16 mouse cellular contexts compared by ENCODE assay signal in genomic region chr3:105017314-105017713, GRCm38 (mm10). TPM values are rescaled to one million over a fixed set of nuclear protein-coding genes. Genes with fewer than 3 reads are reported as not detected.
A peak's percentile ranks its signal among the peaks of the same experiment; 100 is the strongest.
DNase-seq lines count a peak whose midpoint lies in the region; ATAC-seq lines count a peak whose summit lies in the region.
"Had no signal": no experiment of that assay in that cellular context is flagged by ENCODE, and none has a peak within 500 bp of the region (broad histone marks: within the 10 kb centered on the region; RNA-seq: fewer than 3 reads in every experiment).

No protein-coding gene starts in this region.

- peak overlapping the region; percentile 71 for H3K27ac ChIP-seq in heart, embryonic 12.5 days (ENCODE audit: poor library complexity, severe bottlenecking)
- peak overlapping the region; percentile 1; the same call in 1 of the 2 replicates for H3K27ac ChIP-seq in kidney, embryonic 14.5 days (ENCODE audit: low read depth, low read length)
- peak overlapping the region; percentile 68 for H3K27ac ChIP-seq in lung, embryonic 15.5 days
- 0 out of 2 replicates have a peak overlapping the region, but pooled peaks have one; percentile 30 for H3K27ac ChIP-seq in stomach, embryonic 16.5 days (ENCODE audit: low read length)
- H3K27ac ChIP-seq: limb, embryonic 13.5 days had no signal

- no peak for DNase-seq in heart, adult 11 months
- no peak for DNase-seq in kidney, postnatal 10 days
- no peak for DNase-seq in lung, postnatal 10 days
- DNase-seq in cerebellum, adult 9-10 months: no peak
- DNase-seq: cerebellum, adult 11 months; midbrain, embryonic 14.5 days; right cerebral cortex, postnatal 25 days; thymus, postnatal 4 days had no signal

- no peaks in the 10 kb centered on the region for H3K27me3 ChIP-seq in heart, embryonic 12.5 days (replicated peaks)
- no peaks in the 10 kb centered on the region for H3K27me3 ChIP-seq in kidney, embryonic 14.5 days (ENCODE audit: control insufficient read depth, insufficient read depth, low read length)
- H3K27me3 ChIP-seq in lung, embryonic 15.5 days: no peaks in the 10 kb centered on the region
- H3K27me3 ChIP-seq in stomach, embryonic 16.5 days (ENCODE audit: control insufficient read depth, insufficient read depth, low read length): no peaks in the 10 kb centered on the region
- H3K27me3 ChIP-seq: limb, embryonic 13.5 days had no signal

- no peak for ATAC-seq in heart, embryonic 12.5 days (ENCODE audit: insufficient number of reproducible peaks, low FRiP score)
- ATAC-seq in kidney, embryonic 14.5 days (ENCODE audit: low FRiP score, low TSS enrichment): no peak
- ATAC-seq in lung, embryonic 15.5 days (ENCODE audit: borderline replicate concordance, extremely low read depth, low FRiP score, low TSS enrichment): no peak
- no peak for ATAC-seq in stomach, embryonic 16.5 days (ENCODE audit: insufficient read depth, low FRiP score)
- ATAC-seq: forebrain, embryonic 14.5 days; intestine, postnatal 0 days had no signal

- peaks cover 6% of the 10 kb centered on the region for H3K36me3 ChIP-seq in heart, embryonic 12.5 days
- H3K36me3 ChIP-seq in kidney, embryonic 14.5 days (ENCODE audit: control insufficient read depth, insufficient read depth, low read length): no peaks in the 10 kb centered on the region
- H3K36me3 ChIP-seq in lung, embryonic 15.5 days: no peaks in the 10 kb centered on the region
- no peaks in the 10 kb centered on the region for H3K36me3 ChIP-seq in stomach, embryonic 16.5 days (ENCODE audit: control insufficient read depth, insufficient read depth, low read length)
- H3K36me3 ChIP-seq: G1E had no signal

- H3K4me3 ChIP-seq in heart, embryonic 12.5 days: no peak overlapping the region
- H3K4me3 ChIP-seq in kidney, embryonic 14.5 days (ENCODE audit: low read length): no peak overlapping the region
- H3K4me3 ChIP-seq in lung, embryonic 15.5 days: no peak overlapping the region
- no peak overlapping the region for H3K4me3 ChIP-seq in stomach, embryonic 16.5 days (replicated peaks; ENCODE audit: low read length)
- H3K4me3 ChIP-seq: limb, embryonic 13.5 days had no signal

- no peaks in the 10 kb centered on the region for H3K9me3 ChIP-seq in heart, embryonic 12.5 days (replicated peaks)
- H3K9me3 ChIP-seq in kidney, embryonic 14.5 days (ENCODE audit: control insufficient read depth, low read length): no peaks in the 10 kb centered on the region
- H3K9me3 ChIP-seq in lung, embryonic 15.5 days: no peaks in the 10 kb centered on the region
- no peaks in the 10 kb centered on the region for H3K9me3 ChIP-seq in stomach, embryonic 16.5 days (replicated peaks; ENCODE audit: control insufficient read depth, low read length)
- H3K9me3 ChIP-seq: G1E; limb, embryonic 13.5 days had no signal

- H3K4me1 ChIP-seq in heart, embryonic 12.5 days (replicated peaks): peaks cover 84% of the 10 kb centered on the region
- H3K4me1 ChIP-seq in kidney, embryonic 14.5 days (ENCODE audit: control insufficient read depth, insufficient read depth, low read length): no peaks in the 10 kb centered on the region
- H3K4me1 ChIP-seq in lung, embryonic 15.5 days: peaks cover 62% of the 10 kb centered on the region
- H3K4me1 ChIP-seq in stomach, embryonic 16.5 days (ENCODE audit: control insufficient read depth, insufficient read depth, low read length): peaks cover 18% of the 10 kb centered on the region; the same call in 1 of the 2 replicates

- no peak overlapping the region for H3K4me2 ChIP-seq in heart, embryonic 12.5 days
- no peak overlapping the region for H3K4me2 ChIP-seq in kidney, embryonic 14.5 days (replicated peaks; ENCODE audit: low read depth, low read length)
- H3K4me2 ChIP-seq in lung, embryonic 15.5 days: no peak overlapping the region
- H3K4me2 ChIP-seq in stomach, embryonic 16.5 days (ENCODE audit: low read depth, low read length): no peak overlapping the region
- H3K4me2 ChIP-seq: limb, embryonic 13.5 days had no signal

- 21% methylated on average over 8 of the region's 8 CpGs for WGBS in heart, embryonic 12.5 days
- WGBS in kidney, embryonic 14.5 days: 85% methylated on average over 8 of the region's 8 CpGs
- WGBS in lung, embryonic 15.5 days: 54% methylated on average over 8 of the region's 8 CpGs
- 75% methylated on average over 8 of the region's 8 CpGs for WGBS in stomach, embryonic 16.5 days

- no peak overlapping the region for H3K9ac ChIP-seq in heart, embryonic 12.5 days
- H3K9ac ChIP-seq in kidney, embryonic 14.5 days (ENCODE audit: low read depth, low read length): no peak overlapping the region
- no peak overlapping the region for H3K9ac ChIP-seq in lung, embryonic 15.5 days
- H3K9ac ChIP-seq in stomach, embryonic 16.5 days (ENCODE audit: low read length): no peak overlapping the region
- H3K9ac ChIP-seq: limb, embryonic 13.5 days had no signal

RNA-seq across cellular contexts. Expression of gene Cttnbp2nl, which starts 35.6 kb away (rescaled TPM):
- 40.1 and 43.3 TPM in 2 replicates for polyA plus RNA-seq in heart, embryonic 12.5 days (2016; fragmentation: Nextera tagmentation; extraction: Ambion mirVana)
- 11.5 and 27.4 TPM in 2 replicates for polyA plus RNA-seq in kidney, embryonic 14.5 days (2014; fragmentation: Nextera tagmentation; extraction: Ambion mirVana)
- polyA plus RNA-seq in lung, embryonic 15.5 days (2015; fragmentation: Nextera tagmentation; extraction: Ambion mirVana): 32.9 and 34.5 TPM in 2 replicates
- polyA plus RNA-seq in stomach, embryonic 16.5 days (2015; fragmentation: Nextera tagmentation; extraction: Ambion mirVana): 25.8 and 28.7 TPM in 2 replicates

RNA-seq across cellular contexts. Expression of gene 4930564D02Rik, which starts 49.3 kb away (rescaled TPM):
- not detected in 2 replicates for polyA plus RNA-seq in heart, embryonic 12.5 days (2016; fragmentation: Nextera tagmentation; extraction: Ambion mirVana)
- polyA plus RNA-seq in kidney, embryonic 14.5 days (2014; fragmentation: Nextera tagmentation; extraction: Ambion mirVana): not detected in 2 replicates
- not detected in 2 replicates for polyA plus RNA-seq in lung, embryonic 15.5 days (2015; fragmentation: Nextera tagmentation; extraction: Ambion mirVana)
- polyA plus RNA-seq in stomach, embryonic 16.5 days (2015; fragmentation: Nextera tagmentation; extraction: Ambion mirVana): not detected in 2 replicates
- polyA plus RNA-seq: forebrain, embryonic 14.5 days; G1E; intestine, postnatal 0 days; limb, embryonic 13.5 days; midbrain, embryonic 14.5 days had no signal

RNA-seq across cellular contexts. Expression of gene Wnt2b, which starts 55.6 kb away (rescaled TPM):
- 1.3 and 1.4 TPM in 2 replicates for polyA plus RNA-seq in heart, embryonic 12.5 days (2016; fragmentation: Nextera tagmentation; extraction: Ambion mirVana)
- polyA plus RNA-seq in kidney, embryonic 14.5 days (2014; fragmentation: Nextera tagmentation; extraction: Ambion mirVana): 0.39 and 0.62 TPM in 2 replicates
- 2.0 and 2.4 TPM in 2 replicates for polyA plus RNA-seq in lung, embryonic 15.5 days (2015; fragmentation: Nextera tagmentation; extraction: Ambion mirVana)
- 2.1 and 3.1 TPM in 2 replicates for polyA plus RNA-seq in stomach, embryonic 16.5 days (2015; fragmentation: Nextera tagmentation; extraction: Ambion mirVana)
- polyA plus RNA-seq: G1E had no signal

Comparison
In these comparisons a context has a peak if more than half of its experiments do, and no peak if none do; other contexts are left out.
1. H3K27ac ChIP-seq: peak in every context shown above with its lines; median percentile 71 in heart, embryonic 12.5 days; 68 in lung, embryonic 15.5 days; 30 in stomach, embryonic 16.5 days; 1 in kidney, embryonic 14.5 days.